Mouse (Mus musculus): Measurements from ENCODE around the gene Ptpn12.
A peak's percentile ranks its signal among the peaks of the same experiment; 100 is the strongest.
"Not testable (repeated sequence)": the region's sequence is repeated elsewhere in the genome, so short reads cannot be mapped to it uniquely, and the experiment has no call there.

Gene Ptpn12

GRCm38 (mm10) chr5:20950855-20951650 lies 104.7 kb downstream of the Ptpn12 start:
- DNase-seq, result peak; percentile 73 to 77

GRCm38 (mm10) chr5:20950516-20950854 lies 105.2 kb downstream of the Ptpn12 start:
- no peak for DNase-seq

- DNase-seq, result peak in 1 of 2 experiments; percentile 33
These were observed 105.6 kb downstream of the Ptpn12 start for GRCm38 (mm10) chr5:20950093-20950492.

- no peak for DNase-seq
These were observed 108.8 kb downstream of the Ptpn12 start for GRCm38 (mm10) chr5:20946906-20947305.

- DNase-seq, result no peak
These were observed 110.6 kb downstream of the Ptpn12 start for GRCm38 (mm10) chr5:20944961-20945748.

GRCm38 (mm10) chr5:20943791-20944190 lies 111.9 kb downstream of the Ptpn12 start:
- DNase-seq, result not testable (repeated sequence)

- DNase-seq, result no peak
These were observed 113.2 kb downstream of the Ptpn12 start for GRCm38 (mm10) chr5:20942523-20942922.

GRCm38 (mm10) chr5:20941205-20941604 lies 114.5 kb downstream of the Ptpn12 start:
- DNase-seq, result peak; percentile 43 to 73

- DNase-seq, result peak; percentile 40 to 48
These were observed 115.0 kb downstream of the Ptpn12 start for GRCm38 (mm10) chr5:20940696-20941095.

- no peak for DNase-seq
These were observed 115.6 kb downstream of the Ptpn12 start for GRCm38 (mm10) chr5:20940040-20940571.

- no peak for DNase-seq
These were observed 117.2 kb downstream of the Ptpn12 start for GRCm38 (mm10) chr5:20938523-20938922.
